Mouse (Mus musculus) limb, embryonic 12.5 days (tissue): ENCODE results near the gene Bhlhe41. TPM values are rescaled to one million over a fixed set of nuclear protein-coding genes. Genes with fewer than 3 reads are reported as not detected.

Source experiments
- ATAC-seq: fragments of 200-750 bp; cut with Nextera tagmentation; 2 replicates; pipeline ENCODE4 v1.8.0; 2017; ENCODE audit warnings: low read depth, moderate TSS enrichment; ENCODE audit not compliant: insufficient number of reproducible peaks, insufficient read depth, low FRiP score, low TSS enrichment
- H3K27ac ChIP-seq: fragments of 300-500 bp; sonication (generic); 2 replicates; pipeline ENCODE4 v1.5.1; 2016; ENCODE audit warnings: mild to moderate bottlenecking, moderate library complexity
- H3K27me3 ChIP-seq: fragments of 300-500 bp; sonication (generic); 2 replicates; pipeline ENCODE4 v1.6.1; 2016; ENCODE audit warnings: mild to moderate bottlenecking, moderate library complexity
- H3K36me3 ChIP-seq: fragments of 300-500 bp; sonication (generic); 2 replicates; pipeline ENCODE4 v1.6.1; 2016; ENCODE audit warnings: mild to moderate bottlenecking, moderate library complexity
- H3K4me1 ChIP-seq: fragments of 300-500 bp; sonication (generic); replicated peaks from 2 replicates; pipeline ENCODE4 v1.6.1; 2016
- H3K4me2 ChIP-seq: fragments of 300-500 bp; sonication (generic); 2 replicates; pipeline ENCODE4 v1.6.1; 2016; ENCODE audit warnings: mild to moderate bottlenecking, moderate library complexity
- H3K4me3 ChIP-seq: fragments of 300-500 bp; sonication (generic); replicated peaks from 2 replicates; pipeline ENCODE4 v1.5.1; 2016; ENCODE audit warnings: mild to moderate bottlenecking
- H3K9ac ChIP-seq: fragments of 300-500 bp; sonication (generic); replicated peaks from 2 replicates; pipeline ENCODE4 v1.6.1; 2016; ENCODE audit warnings: mild to moderate bottlenecking, moderate library complexity
- H3K9me3 ChIP-seq: fragments of 300-500 bp; sonication (generic); 2 replicates; pipeline ENCODE4 v1.6.1; 2016; ENCODE audit warnings: mild to moderate bottlenecking, moderate library complexity
- WGBS: fragments of 180-500 bp; shearing (Covaris S2); methylation state at CpG from one replicate; pipeline ENCODE4 v1.1.7; 2016; 5-methylcytosine and 5-hydroxymethylcytosine counted together
- polyA plus RNA-seq: library from polyadenylated mRNA; unstranded; fragments of >200 nt; fragmentation: Nextera tagmentation; extraction: Ambion mirVana; gene quantifications from 2 replicates; pipeline ENCODE4 v1.2.1, GENCODE M21; 2016

Gene Bhlhe41
- polyA plus RNA-seq, 1 experiment from 2014 or later = 0.98 TPM

DNA sequence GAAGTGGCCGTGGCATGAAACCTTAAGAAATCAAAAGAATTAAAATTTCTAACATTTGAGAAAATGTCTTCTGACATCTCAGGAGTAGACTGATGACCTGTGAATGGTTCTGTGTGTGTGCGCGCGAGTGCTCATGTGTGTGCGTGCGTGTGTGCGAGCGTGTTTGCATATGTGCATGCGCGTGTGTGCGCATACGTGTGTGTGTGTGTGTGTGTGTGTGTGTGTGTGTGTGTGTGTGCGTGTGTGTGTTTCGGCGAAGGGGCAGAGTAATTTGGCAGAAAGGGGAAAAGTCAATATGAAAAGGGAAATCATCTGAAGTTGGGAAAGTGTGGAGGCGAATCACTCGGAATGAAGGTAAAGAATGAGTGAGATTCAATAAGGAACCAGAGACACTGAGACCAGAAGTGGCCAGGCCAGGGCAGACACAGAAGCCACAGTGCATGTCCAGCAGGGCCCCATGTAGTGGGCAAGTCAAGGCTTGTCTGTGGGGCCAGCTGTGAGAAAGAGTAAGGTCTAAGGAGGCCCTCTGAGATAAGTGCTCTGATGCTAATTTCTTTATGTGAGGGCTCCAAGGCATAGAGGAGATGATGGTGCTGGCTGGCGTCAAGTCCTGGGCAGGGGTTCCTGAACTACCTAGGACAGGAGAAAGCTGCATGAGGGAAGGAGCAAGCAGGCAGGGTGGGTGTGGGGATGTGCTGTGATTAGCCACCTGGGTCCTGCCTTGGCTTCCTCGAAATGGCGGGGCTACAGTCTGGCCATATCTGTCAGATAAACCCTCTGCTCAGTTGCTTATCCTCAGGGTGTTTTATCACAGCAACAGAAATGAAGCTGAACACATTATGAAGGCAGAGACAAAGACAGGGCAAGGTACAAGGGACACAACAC is 27.3 kb upstream of the Bhlhe41 start:
- Histone ChIP-seq H3K4me1 (0 out of 2 replicates have a peak, but pooled peaks cover 10% of the 10 kb centered on the region), H3K27ac (no peak overlapping the region), H3K36me3 (no peaks in the 10 kb centered on the region), H3K4me2 (no peak overlapping the region), H3K9ac (no peak overlapping the region), H3K27me3 (no peaks in the 10 kb centered on the region), H3K9me3 (no peaks in the 10 kb centered on the region), H3K4me3 (no peak overlapping the region)
- WGBS = 90% methylated on average over 20 of the region's 20 CpGs
- no peak for ATAC-seq

GRCm38 (mm10) chr6:145891951-145892350 is 26.6 kb upstream of the Bhlhe41 start:
- Histone ChIP-seq H3K9ac (no peak overlapping the region), H3K36me3 (no peaks in the 10 kb centered on the region), H3K27me3 (no peaks in the 10 kb centered on the region), H3K27ac (no peak overlapping the region), H3K4me1 (0 out of 2 replicates have a peak, but pooled peaks cover 10% of the 10 kb centered on the region), H3K4me2 (no peak overlapping the region), H3K9me3 (no peaks in the 10 kb centered on the region), H3K4me3 (no peak overlapping the region)
- WGBS = 82% methylated on average over 11 of the region's 11 CpGs
- no peak for ATAC-seq

DNA sequence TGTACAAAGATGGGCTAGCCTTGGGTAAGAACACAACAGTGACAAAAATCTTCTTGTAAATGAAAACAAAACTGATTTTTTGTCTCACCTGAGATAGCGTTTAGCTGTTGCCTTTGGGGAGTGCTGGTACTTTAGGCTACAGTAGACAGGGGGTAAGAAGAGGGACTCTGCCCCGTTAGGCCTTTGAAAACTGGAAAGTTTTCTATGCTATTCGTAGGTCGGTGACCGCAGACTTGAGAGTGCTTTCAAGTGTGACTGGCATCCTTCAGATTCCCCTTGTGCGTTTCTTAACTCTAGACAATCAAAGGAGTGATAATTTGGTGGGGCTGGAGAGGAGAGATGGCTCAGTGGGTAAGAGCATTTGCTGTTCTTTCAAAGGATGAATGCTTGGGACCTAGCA is 22.4 kb upstream of the Bhlhe41 start:
- H3K27ac ChIP-seq = no peak overlapping the region
- no peak overlapping the region for H3K9ac ChIP-seq
- no peak for ATAC-seq
- WGBS = 82% methylated on average over 6 of the region's 6 CpGs
- no peaks in the 10 kb centered on the region for H3K36me3 ChIP-seq
- H3K4me3 ChIP-seq = no peak overlapping the region
- H3K4me1 ChIP-seq = no peaks in the 10 kb centered on the region
- no peaks in the 10 kb centered on the region for H3K9me3 ChIP-seq
- no peaks in the 10 kb centered on the region for H3K27me3 ChIP-seq
- H3K4me2 ChIP-seq = no peak overlapping the region

DNA sequence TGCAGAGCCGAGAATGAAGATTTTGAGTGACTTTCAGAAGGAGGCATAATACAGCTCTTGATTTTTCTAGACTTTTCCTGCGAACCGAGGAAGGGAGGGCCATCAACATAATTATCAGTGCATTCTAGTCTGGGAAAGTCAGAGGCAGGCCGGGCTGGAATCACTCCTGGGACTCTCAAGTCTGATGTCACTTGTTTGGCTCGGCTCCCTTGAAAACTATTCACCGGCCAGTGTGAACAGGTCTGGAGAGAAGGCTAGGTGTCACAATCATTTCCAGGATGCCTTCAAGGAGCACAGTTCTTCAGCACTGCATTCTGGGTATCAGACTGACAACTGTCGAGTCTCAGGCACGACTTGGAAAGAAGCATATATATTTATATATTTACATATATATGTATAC is 20.9 kb upstream of the Bhlhe41 start:
- Histone ChIP-seq H3K36me3 (no peaks in the 10 kb centered on the region), H3K4me3 (no peak overlapping the region), H3K27me3 (no peaks in the 10 kb centered on the region), H3K9ac (no peak overlapping the region), H3K4me2 (no peak overlapping the region), H3K9me3 (no peaks in the 10 kb centered on the region), H3K27ac (no peak overlapping the region), H3K4me1 (no peaks in the 10 kb centered on the region)
- ATAC-seq = no peak
- 74% methylated on average over 8 of the region's 8 CpGs for WGBS

GRCm38 (mm10) chr6:145885069-145885468 is 19.7 kb upstream of the Bhlhe41 start:
- H3K27ac ChIP-seq = no peak overlapping the region
- no peak for ATAC-seq
- 87% methylated on average over 4 of the region's 4 CpGs for WGBS
- H3K36me3 ChIP-seq = no peaks in the 10 kb centered on the region
- no peaks in the 10 kb centered on the region for H3K27me3 ChIP-seq
- H3K9ac ChIP-seq = no peak overlapping the region
- no peaks in the 10 kb centered on the region for H3K9me3 ChIP-seq
- H3K4me2 ChIP-seq = no peak overlapping the region
- no peak overlapping the region for H3K4me3 ChIP-seq
- no peaks in the 10 kb centered on the region for H3K4me1 ChIP-seq

DNA sequence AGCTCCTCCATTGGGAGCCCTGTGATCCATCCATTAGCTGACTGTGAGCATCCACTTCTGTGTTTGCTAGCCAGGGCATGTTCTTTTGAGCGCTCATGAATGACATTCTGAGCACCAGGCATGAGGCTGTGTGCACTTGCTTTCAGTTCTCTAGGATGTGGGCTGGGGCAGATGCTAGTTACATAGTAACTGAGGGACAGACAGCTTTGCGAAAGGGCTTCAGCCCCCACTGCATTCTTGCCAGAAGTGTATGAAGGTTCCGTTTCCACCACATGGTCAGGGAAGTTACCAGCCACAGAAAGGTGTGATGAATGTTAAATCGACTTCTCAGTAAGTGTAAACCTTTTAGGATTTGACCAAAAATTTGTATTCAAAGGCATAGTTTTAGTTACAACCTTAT is 18.3 kb upstream of the Bhlhe41 start:
- WGBS = 86% methylated on average over 4 of the region's 4 CpGs
- H3K9ac ChIP-seq = no peak overlapping the region
- H3K27ac ChIP-seq = no peak overlapping the region
- H3K36me3 ChIP-seq = no peaks in the 10 kb centered on the region
- no peak overlapping the region for H3K4me2 ChIP-seq
- no peak overlapping the region for H3K4me3 ChIP-seq
- no peak for ATAC-seq
- no peaks in the 10 kb centered on the region for H3K4me1 ChIP-seq
- H3K9me3 ChIP-seq = no peaks in the 10 kb centered on the region
- H3K27me3 ChIP-seq = no peaks in the 10 kb centered on the region

DNA sequence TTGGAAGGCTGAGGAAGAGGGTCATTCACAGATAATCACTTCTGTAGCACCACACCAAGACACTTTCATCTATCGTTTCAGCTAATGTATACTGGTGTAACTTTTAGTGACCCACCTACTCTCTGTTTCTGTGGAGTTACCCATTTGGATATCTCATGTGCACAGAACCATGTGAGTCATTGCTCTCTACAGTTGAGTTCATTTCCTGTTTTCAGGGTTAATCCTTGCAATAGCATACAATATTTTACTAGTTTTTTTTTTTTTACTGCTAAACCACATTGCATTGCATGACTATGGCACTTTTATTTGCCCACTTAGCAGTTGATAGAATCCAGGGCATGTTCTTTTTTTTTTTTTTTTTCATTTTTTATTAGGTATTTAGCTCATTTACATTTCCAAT is 17.7 kb upstream of the Bhlhe41 start:
- no peaks in the 10 kb centered on the region for H3K27me3 ChIP-seq
- H3K36me3 ChIP-seq = no peaks in the 10 kb centered on the region
- no peak for ATAC-seq
- H3K4me1 ChIP-seq = no peaks in the 10 kb centered on the region
- H3K27ac ChIP-seq = no peak overlapping the region
- WGBS = 66% methylated on average over 1 of the region's 1 CpGs
- no peak overlapping the region for H3K4me3 ChIP-seq
- no peak overlapping the region for H3K4me2 ChIP-seq
- no peak overlapping the region for H3K9ac ChIP-seq
- H3K9me3 ChIP-seq = no peaks in the 10 kb centered on the region

- no peaks in the 10 kb centered on the region for H3K9me3 ChIP-seq
- ATAC-seq = no peak
- 87% methylated on average over 5 of the region's 5 CpGs for WGBS
These were observed 15.3 kb upstream of the Bhlhe41 start for GRCm38 (mm10) chr6:145880609-145881008.

GRCm38 (mm10) chr6:145876986-145877735 is 11.8 kb upstream of the Bhlhe41 start:
- no peak for ATAC-seq
- H3K4me2 ChIP-seq = no peak overlapping the region
- no peaks in the 10 kb centered on the region; the same call in 1 of the 2 replicates for H3K4me1 ChIP-seq
- H3K4me3 ChIP-seq = no peak overlapping the region
- H3K36me3 ChIP-seq = no peaks in the 10 kb centered on the region
- no peak overlapping the region for H3K27ac ChIP-seq
- no peaks in the 10 kb centered on the region for H3K27me3 ChIP-seq
- 84% methylated on average over 9 of the region's 9 CpGs for WGBS
- H3K9ac ChIP-seq = no peak overlapping the region
- no peaks in the 10 kb centered on the region for H3K9me3 ChIP-seq

More at GRCm38 (mm10) chr6:145880609-145881008, 15.3 kb upstream of the Bhlhe41 start:
- Histone ChIP-seq H3K36me3 (no peaks in the 10 kb centered on the region), H3K4me3 (no peak overlapping the region), H3K9ac (no peak overlapping the region), H3K27me3 (no peaks in the 10 kb centered on the region), H3K4me1 (no peaks in the 10 kb centered on the region), H3K27ac (no peak overlapping the region), H3K4me2 (no peak overlapping the region)

GRCm38 (mm10) chr6:145873354-145873753 is 8.0 kb upstream of the Bhlhe41 start:
- Histone ChIP-seq H3K36me3 (no peaks in the 10 kb centered on the region), H3K27ac (no peak overlapping the region), H3K9me3 (no peaks in the 10 kb centered on the region), H3K9ac (no peak overlapping the region), H3K4me3 (no peak overlapping the region), H3K27me3 (peaks cover under 1% of the 10 kb centered on the region; the same call in 1 of the 2 replicates), H3K4me1 (no peaks in the 10 kb centered on the region; the same call in 1 of the 2 replicates), H3K4me2 (no peak overlapping the region)
- ATAC-seq = no peak
- WGBS = 82% methylated on average over 8 of the region's 8 CpGs

DNA sequence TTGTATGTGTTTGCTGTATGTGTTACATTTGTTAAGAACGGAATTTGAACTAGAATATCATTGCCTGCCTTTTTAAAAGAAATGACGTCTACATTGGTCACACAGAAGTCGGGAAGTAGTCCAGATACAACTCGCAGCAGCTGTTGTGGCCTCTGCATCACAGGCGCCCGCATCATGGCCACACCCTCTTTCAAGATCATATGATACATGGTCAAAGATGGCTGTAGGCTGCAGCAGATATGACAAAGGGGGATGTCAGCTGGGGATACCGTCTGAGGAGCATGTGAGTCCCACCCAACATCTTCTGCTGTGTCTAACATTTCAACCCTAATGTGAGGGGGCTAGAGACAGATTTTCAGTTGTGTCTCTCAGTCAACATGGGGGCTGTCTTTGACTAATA is 6.7 kb upstream of the Bhlhe41 start:
- Histone ChIP-seq H3K36me3 (no peaks in the 10 kb centered on the region), H3K4me2 (no peak overlapping the region), H3K27me3 (peaks cover 12% of the 10 kb centered on the region; the same call in 1 of the 2 replicates), H3K9me3 (no peaks in the 10 kb centered on the region), H3K9ac (no peak overlapping the region), H3K4me3 (no peak overlapping the region), H3K4me1 (peaks cover 2% of the 10 kb centered on the region; the same call in 1 of the 2 replicates), H3K27ac (no peak overlapping the region)
- WGBS = 90% methylated on average over 7 of the region's 7 CpGs
- ATAC-seq = no peak
